Mouse (Mus musculus): ENCODE measurements around the gene Btbd7.

DNA sequence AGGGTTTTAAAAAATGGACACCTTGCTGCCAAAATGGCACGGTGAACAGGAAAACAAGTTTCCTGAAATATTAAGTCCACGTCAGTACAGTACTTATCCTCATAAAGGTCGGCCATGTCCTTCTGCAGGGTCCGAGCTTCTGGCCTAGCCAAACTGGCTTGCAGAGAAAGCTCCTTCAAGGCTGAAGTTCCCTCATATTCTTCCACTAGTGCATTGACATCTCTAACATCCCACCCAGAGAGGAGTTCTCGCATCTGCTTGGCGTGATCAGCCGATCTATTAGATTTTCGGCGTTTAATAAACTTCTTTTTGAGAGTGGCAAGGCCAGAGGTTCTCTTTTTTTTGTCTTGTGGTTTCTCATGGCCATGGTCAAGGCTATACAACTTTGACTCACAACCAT is 40.0 kb downstream of the Btbd7 start:
- TF ChIP-seq EP300 (IDR thresholded peaks at IDR 0.05; ENCODE audit: low read depth) (no peak), CTCF (IDR thresholded peaks at IDR 0.05; ENCODE audit: low read depth) (no peak)
